Mouse (Mus musculus): ENCODE measurements around the gene A230072I06Rik. TPM values are rescaled to one million over a fixed set of nuclear protein-coding genes. Genes with fewer than 3 reads are reported as not detected.
A peak's percentile ranks its signal among the peaks of the same experiment; 100 is the strongest.

The A230072I06Rik gene
- polyA plus RNA-seq (2015; fragmentation: Nextera tagmentation; extraction: Ambion mirVana), result 0.13 TPM in 1 of 2 replicates, not detected in the other

DNA sequence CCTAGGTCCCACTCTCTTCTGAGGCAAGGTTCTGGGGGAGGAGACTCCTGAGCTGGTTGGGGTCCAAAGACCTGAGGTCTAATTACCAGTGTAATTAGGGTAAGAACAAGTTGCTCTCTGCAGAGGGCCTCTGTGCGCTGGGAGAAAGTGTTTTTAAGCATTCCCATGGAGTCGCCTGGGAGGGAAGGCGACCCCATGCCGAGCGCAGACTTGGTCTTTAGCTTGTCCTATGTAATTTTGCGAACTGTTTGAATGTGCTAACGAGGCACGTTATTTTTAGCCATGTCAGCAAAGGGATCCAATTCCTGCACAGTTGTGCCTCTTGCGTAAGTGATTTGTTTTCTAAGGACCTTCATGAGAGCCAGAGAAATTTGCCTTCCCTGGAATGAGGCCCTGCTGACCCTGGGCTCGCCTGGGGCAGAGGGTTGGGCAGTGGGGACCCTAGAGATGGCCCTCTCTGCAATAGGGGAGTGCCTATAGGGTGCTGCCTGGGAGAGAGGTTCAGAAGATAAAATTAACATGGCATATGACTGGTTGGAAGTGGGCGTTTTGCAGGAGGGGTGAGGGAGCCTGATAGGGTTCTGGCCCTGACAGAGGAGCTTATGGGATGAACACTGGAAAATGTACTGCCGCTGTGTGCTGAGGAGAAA is at the start of gene A230072I06Rik:
TSS of gene A230072I06Rik (plus strand) at position 157 of the 650 bp plus-strand sequence.
- ATAC-seq, result no peak
- Histone ChIP-seq H3K4me1 (replicated peaks) (peaks cover 14% of the 10 kb centered on the region; the same call in 1 of the 2 replicates), H3K9ac (replicated peaks) (no peak within 1 kb of the TSS), H3K4me3 (replicated peaks) (no peak within 1 kb of the TSS), H3K9me3 (no peaks in the 10 kb centered on the region), H3K27me3 (peaks cover 36% of the 10 kb centered on the region), H3K27ac (no peak within 1 kb of the TSS), H3K36me3 (no peaks in the 10 kb centered on the region), H3K4me2 (replicated peaks) (no peak within 1 kb of the TSS)
- WGBS, result 42% methylated on average over 12 of the region's 12 CpGs

DNA sequence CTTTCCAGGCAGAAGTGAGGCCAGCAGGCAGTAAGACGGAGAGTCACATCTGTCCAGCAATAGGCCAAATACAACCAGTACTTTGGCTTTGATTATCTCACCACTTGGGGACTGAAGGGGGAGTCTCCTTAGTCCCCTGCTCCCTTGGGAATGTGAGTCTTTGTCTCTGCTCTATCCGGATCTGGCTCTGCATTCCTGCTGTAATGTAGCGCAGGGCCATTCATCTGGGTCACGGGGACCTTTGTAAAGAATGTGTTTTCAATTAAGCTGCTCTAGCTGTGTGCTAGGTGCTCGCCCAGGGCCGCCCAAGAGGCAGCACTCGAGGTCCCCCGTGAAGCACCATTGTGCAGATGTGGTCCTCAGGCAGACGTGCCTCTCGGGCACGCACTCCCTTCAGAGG is 44.6 kb upstream of the A230072I06Rik start:
- peak; percentile 56 for ATAC-seq
- peaks cover 10% of the 10 kb centered on the region; the same call in 1 of the 2 replicates for H3K27me3 ChIP-seq

DNA sequence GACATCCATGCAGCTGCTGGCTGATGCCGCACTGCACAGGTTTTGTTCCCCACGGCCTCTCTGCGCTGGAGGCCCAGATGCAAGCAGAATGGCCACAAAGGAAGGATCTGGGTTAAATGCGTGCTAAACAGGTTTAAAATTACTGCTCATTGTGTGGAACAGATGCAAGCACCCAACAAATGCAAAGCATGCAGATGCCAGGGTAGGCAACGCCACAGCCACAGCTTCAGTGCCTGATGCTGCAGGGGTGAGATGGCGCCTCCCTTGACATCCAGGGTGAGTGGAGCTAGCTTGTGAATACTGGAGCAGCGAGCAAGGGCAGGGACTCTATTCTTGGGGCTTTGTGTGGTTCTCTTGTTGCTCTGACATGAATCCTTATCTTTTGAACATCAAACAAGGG is 39.8 kb upstream of the A230072I06Rik start:
- Histone ChIP-seq H3K9me3 (no peaks in the 10 kb centered on the region), H3K4me2 (replicated peaks) (no peak overlapping the region), H3K4me3 (replicated peaks) (no peak overlapping the region), H3K27ac (no peak overlapping the region), H3K27me3 (peaks cover 8% of the 10 kb centered on the region; the same call in 1 of the 2 replicates), H3K9ac (replicated peaks) (no peak overlapping the region), H3K4me1 (replicated peaks) (peaks cover 21% of the 10 kb centered on the region), H3K36me3 (no peaks in the 10 kb centered on the region)
- WGBS, result 63% methylated on average over 7 of the region's 7 CpGs
- ATAC-seq, result no peak

More for the DNA sequence above, 44.6 kb upstream of the A230072I06Rik start:
- H3K27ac ChIP-seq, result no peak overlapping the region
- no peak overlapping the region for H3K9ac ChIP-seq (replicated peaks)
- no peak overlapping the region for H3K4me2 ChIP-seq (replicated peaks)
- 14% methylated on average over 11 of the region's 11 CpGs for WGBS
- H3K4me1 ChIP-seq (replicated peaks), result peaks cover 17% of the 10 kb centered on the region
- no peaks in the 10 kb centered on the region for H3K9me3 ChIP-seq
- H3K36me3 ChIP-seq, result no peaks in the 10 kb centered on the region
- no peak overlapping the region for H3K4me3 ChIP-seq (replicated peaks)

DNA sequence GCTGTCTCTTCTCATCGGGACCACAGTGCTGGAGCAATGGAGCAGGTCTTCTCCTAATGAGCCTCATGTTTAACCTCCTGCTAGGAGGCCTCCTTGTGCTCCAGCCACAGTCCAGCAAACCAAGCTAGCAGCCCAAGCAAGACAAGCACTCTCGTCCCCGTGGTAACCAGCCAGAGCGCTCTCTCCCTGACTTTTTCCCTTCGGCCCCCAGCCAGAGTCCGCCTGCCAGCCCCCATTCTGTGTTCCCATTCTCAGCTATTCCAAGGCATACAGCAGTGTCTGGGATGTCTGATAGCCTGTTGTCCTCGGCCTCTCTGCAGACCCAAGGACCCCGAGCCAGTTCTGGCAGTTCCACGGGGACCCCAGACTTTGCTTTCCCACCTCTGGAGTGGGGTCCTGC is 38.5 kb upstream of the A230072I06Rik start:
- no peaks in the 10 kb centered on the region for H3K9me3 ChIP-seq
- H3K36me3 ChIP-seq, result no peaks in the 10 kb centered on the region
- H3K27me3 ChIP-seq, result peaks cover 7% of the 10 kb centered on the region; the same call in 1 of the 2 replicates
- ATAC-seq, result no peak
- H3K4me3 ChIP-seq (replicated peaks), result no peak overlapping the region
- H3K4me2 ChIP-seq (replicated peaks), result no peak overlapping the region
- H3K9ac ChIP-seq (replicated peaks), result no peak overlapping the region
- H3K4me1 ChIP-seq (replicated peaks), result peaks cover 14% of the 10 kb centered on the region
- no peak overlapping the region for H3K27ac ChIP-seq
- WGBS, result 57% methylated on average over 9 of the region's 9 CpGs

DNA sequence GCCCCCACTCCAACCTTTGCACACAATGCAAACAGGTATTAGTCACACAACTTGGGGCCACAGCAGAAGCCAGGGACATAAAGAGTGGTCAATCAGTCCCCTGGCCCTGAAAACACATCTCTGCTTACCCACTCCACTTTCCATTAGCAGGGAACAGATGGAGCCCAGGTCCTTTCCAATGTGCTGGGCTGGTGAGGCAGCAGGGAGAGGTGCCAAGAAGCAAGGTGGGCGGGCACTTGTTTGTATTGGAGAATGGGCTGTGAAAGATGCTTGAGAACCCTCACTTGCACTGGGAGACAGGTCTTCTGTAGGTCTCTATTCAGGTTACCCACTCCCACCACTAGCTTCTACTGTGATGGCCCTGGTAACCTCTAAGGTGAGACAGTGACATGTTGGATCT is 34.9 kb upstream of the A230072I06Rik start:
- Histone ChIP-seq H3K9ac (replicated peaks) (no peak overlapping the region), H3K27ac (no peak overlapping the region), H3K27me3 (0 out of 2 replicates have a peak, but pooled peaks cover 10% of the 10 kb centered on the region), H3K4me1 (replicated peaks) (peaks cover 11% of the 10 kb centered on the region), H3K36me3 (no peaks in the 10 kb centered on the region), H3K9me3 (no peaks in the 10 kb centered on the region), H3K4me3 (replicated peaks) (no peak overlapping the region), H3K4me2 (replicated peaks) (no peak overlapping the region)
- no peak for ATAC-seq
- WGBS, result 78% methylated on average over 1 of the region's 1 CpGs

DNA sequence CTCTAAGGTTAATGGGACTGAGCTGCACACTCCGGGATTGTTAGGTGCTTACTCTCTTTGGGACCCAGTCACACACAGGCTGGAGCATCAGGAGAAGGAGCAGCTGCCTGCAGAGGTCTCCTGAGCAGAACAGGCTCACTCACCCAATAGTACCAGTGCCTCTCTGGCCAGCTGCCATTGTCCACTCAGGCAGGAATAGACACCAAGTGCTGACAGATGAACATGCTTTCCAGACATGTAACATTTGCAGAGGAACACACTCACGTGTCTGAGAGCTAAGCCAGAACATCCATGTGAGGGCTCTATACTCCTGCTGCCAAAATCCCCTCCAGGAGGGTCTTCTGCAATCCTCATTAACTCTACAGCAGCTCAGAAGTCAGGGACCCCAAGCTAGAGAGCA is 18.7 kb upstream of the A230072I06Rik start:
- H3K36me3 ChIP-seq, result no peaks in the 10 kb centered on the region
- peaks cover 5% of the 10 kb centered on the region; the same call in 1 of the 2 replicates for H3K4me1 ChIP-seq (replicated peaks)
- ATAC-seq, result no peak
- peaks cover 28% of the 10 kb centered on the region for H3K27me3 ChIP-seq
- WGBS, result 91% methylated on average over 2 of the region's 2 CpGs
- H3K27ac ChIP-seq, result no peak overlapping the region
- no peaks in the 10 kb centered on the region for H3K9me3 ChIP-seq
- no peak overlapping the region for H3K9ac ChIP-seq (replicated peaks)
- H3K4me3 ChIP-seq (replicated peaks), result no peak overlapping the region
- H3K4me2 ChIP-seq (replicated peaks), result no peak overlapping the region

DNA sequence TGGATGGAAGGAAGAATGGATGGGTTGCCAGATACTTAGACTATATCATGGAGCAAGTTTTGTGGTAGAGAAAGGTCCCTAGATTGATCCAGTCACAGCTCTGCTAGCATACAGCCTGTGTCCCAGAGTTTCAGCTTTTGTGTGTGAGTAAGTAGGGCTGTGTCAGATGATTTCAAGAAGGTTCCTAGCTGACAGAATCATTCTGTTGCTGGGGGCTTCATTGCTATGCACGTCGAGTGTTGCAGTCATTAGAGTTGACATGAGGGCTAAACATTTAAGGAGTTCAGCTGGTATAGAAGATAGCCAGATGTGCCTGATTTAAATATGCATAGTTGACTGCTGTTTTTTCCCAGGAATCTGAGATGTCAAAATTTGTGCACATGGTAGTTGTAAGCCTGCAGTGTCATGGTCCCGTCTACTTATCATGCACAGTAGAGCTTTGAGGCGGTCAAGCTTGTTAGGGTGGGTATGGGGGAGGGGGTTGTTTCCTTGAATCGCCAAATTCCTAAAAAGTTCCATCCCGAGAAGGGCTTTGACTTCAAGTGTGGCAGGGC is 18.1 kb upstream of the A230072I06Rik start:
- no peak for ATAC-seq
- Histone ChIP-seq H3K9ac (replicated peaks) (no peak overlapping the region), H3K4me2 (replicated peaks) (no peak overlapping the region), H3K4me3 (replicated peaks) (no peak overlapping the region), H3K9me3 (no peaks in the 10 kb centered on the region), H3K4me1 (replicated peaks) (peaks cover 5% of the 10 kb centered on the region; the same call in 1 of the 2 replicates), H3K27ac (no peak overlapping the region), H3K27me3 (peaks cover 28% of the 10 kb centered on the region), H3K36me3 (no peaks in the 10 kb centered on the region)
- 72% methylated on average over 6 of the region's 6 CpGs for WGBS

DNA sequence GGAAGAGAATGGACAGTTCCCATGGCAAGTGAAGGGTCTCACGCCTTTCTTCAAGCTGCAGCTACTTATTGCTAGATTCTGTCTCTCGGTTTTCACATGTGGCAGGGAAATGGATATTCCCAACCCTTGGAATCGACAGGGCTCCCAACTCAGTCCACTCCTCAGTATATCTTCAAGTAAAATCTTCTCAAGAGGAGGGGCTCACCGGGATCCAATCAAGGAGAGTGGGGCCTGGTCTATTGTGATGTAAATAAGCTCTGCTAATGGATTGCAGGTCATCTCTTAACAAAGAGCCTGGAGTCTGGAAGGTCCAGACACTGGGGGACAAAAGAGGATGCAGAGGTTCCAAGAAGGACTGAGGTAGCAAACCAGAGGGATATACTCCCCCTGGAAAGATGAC is 17.1 kb upstream of the A230072I06Rik start:
- Histone ChIP-seq H3K27me3 (peaks cover 36% of the 10 kb centered on the region), H3K4me2 (replicated peaks) (no peak overlapping the region), H3K4me1 (replicated peaks) (peaks cover 5% of the 10 kb centered on the region; the same call in 1 of the 2 replicates), H3K9me3 (no peaks in the 10 kb centered on the region), H3K4me3 (replicated peaks) (no peak overlapping the region), H3K36me3 (no peaks in the 10 kb centered on the region), H3K9ac (replicated peaks) (no peak overlapping the region), H3K27ac (no peak overlapping the region)
- WGBS, result 41% methylated on average over 4 of the region's 4 CpGs
- ATAC-seq, result no peak

DNA sequence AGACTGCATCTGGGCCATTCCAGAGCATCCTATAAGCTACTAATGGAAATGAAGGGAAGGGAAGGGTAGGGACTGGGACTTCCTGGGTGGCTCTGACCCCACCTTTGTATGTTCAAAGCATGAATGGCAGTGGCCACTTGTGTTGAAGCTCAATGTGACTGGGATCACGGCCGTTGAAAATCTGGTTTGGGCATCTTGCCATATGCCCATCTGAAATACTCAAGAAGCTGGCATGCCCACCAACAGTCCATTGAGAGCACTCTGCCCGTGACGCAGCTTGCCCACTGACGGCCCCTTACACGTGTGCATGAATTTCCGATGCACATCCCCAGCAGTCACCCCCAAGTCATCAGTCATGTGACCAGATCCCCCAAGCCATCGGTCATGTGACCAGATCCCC is 13.6 kb upstream of the A230072I06Rik start:
- no peak overlapping the region for H3K4me3 ChIP-seq (replicated peaks)
- no peaks in the 10 kb centered on the region for H3K9me3 ChIP-seq
- H3K9ac ChIP-seq (replicated peaks), result no peak overlapping the region
- WGBS, result 94% methylated on average over 8 of the region's 8 CpGs
- no peaks in the 10 kb centered on the region for H3K36me3 ChIP-seq
- H3K4me2 ChIP-seq (replicated peaks), result no peak overlapping the region
- H3K27me3 ChIP-seq, result peaks cover 23% of the 10 kb centered on the region
- H3K27ac ChIP-seq, result no peak overlapping the region
- peaks cover 11% of the 10 kb centered on the region for H3K4me1 ChIP-seq (replicated peaks)
- ATAC-seq, result no peak

DNA sequence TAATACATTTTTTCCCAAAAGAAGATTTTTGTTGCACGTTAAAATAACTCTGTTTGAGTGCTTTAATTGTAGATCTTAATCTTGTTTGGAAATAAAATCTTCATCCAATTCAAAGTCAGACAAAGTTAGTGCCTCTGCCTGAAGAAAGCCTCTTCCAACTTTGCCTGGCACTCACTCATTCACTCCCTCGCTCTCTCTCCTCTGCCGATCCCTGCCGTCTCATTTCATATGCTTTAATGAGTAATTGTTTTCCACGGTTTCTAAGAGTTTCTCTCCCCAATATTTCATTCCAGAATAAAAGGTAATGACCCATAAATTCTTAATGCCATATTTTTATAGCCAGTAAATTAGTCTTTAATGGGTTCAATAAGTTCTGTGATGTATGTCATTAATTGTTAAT is 10.8 kb upstream of the A230072I06Rik start:
- H3K4me3 ChIP-seq (replicated peaks), result no peak overlapping the region
- H3K9ac ChIP-seq (replicated peaks), result no peak overlapping the region
- peaks cover 23% of the 10 kb centered on the region for H3K27me3 ChIP-seq
- no peaks in the 10 kb centered on the region for H3K36me3 ChIP-seq
- H3K4me2 ChIP-seq (replicated peaks), result no peak overlapping the region
- no peak for ATAC-seq
- WGBS, result 36% methylated on average over 5 of the region's 5 CpGs
- no peaks in the 10 kb centered on the region for H3K9me3 ChIP-seq
- H3K4me1 ChIP-seq (replicated peaks), result peaks cover 6% of the 10 kb centered on the region; the same call in 1 of the 2 replicates
- no peak overlapping the region for H3K27ac ChIP-seq

DNA sequence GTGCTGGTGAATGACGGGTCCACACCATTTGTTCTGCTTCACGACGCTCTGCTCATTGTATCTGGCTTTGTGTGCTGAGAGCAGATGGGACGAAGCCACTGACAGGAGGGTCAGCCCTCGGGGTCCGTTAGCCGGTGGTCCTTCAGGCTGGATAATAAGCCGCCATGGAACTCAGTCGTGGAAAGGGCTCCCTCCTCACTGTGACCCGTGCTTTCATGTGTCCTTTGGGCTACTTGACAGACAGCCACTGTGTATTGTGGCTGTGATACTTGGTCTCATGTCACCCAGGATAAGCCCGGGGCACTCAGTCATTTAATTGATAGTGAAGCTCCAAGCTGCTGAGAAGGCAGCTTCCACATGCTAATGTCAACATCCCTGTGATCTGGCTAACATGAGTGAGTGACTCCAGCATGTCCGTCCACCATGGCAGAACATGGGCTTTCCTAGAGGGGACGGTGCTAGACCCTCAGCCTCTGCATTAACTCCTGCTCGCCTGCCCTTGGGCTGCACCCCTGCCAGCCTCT is 10.3 kb upstream of the A230072I06Rik start:
- H3K4me2 ChIP-seq (replicated peaks), result no peak overlapping the region
- WGBS, result 17% methylated on average over 14 of the region's 14 CpGs
- H3K9me3 ChIP-seq, result no peaks in the 10 kb centered on the region
- H3K27ac ChIP-seq, result no peak overlapping the region
- ATAC-seq, result peak; percentile 87
- H3K4me1 ChIP-seq (replicated peaks), result peaks cover 6% of the 10 kb centered on the region; the same call in 1 of the 2 replicates
- H3K9ac ChIP-seq (replicated peaks), result no peak overlapping the region
- H3K4me3 ChIP-seq (replicated peaks), result no peak overlapping the region
- H3K36me3 ChIP-seq, result no peaks in the 10 kb centered on the region
- peaks cover 26% of the 10 kb centered on the region for H3K27me3 ChIP-seq

DNA sequence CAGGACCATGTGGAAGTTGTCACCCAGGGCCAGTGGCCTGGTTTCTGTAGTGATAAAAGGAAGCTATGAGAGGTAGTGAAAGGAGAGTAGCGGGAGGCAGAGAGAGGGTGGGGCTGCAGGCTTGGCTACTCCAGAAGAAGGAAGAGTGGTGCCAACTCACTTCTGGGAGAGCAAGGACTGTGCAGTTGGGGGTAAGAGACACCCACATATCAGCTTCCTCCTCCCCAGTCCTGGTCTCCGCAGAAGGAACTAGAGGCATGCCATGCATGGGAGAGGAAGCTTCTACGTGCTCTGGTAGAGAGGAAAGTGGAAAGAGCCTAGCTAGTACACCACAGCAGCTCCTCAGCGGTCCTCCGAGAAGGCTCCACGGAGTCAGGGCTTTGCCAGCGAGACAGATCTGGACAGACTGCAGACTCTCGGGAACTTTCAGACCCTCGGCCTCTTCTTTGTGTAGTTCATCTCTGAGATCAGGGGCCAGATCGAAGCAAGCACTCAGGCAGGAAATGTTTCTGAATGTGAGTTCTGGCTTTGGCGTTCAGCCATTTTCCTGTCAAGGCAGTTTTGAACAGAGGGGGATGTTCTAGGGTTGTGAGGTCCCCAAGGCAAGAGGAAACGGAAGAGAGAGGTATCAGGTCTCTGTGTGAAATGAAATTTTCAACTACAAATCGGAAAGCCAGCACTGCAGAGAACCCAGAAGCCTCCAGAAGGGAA is 1.0 kb downstream of the A230072I06Rik start:
- Histone ChIP-seq H3K27ac (no peak overlapping the region), H3K9ac (replicated peaks) (no peak overlapping the region), H3K27me3 (peaks cover 43% of the 10 kb centered on the region), H3K4me3 (replicated peaks) (no peak overlapping the region), H3K4me2 (replicated peaks) (no peak overlapping the region), H3K4me1 (replicated peaks) (peaks cover 14% of the 10 kb centered on the region; the same call in 1 of the 2 replicates), H3K9me3 (no peaks in the 10 kb centered on the region), H3K36me3 (no peaks in the 10 kb centered on the region)
- WGBS, result 85% methylated on average over 13 of the region's 13 CpGs
- ATAC-seq, result no peak
